Mouse (Mus musculus) midbrain, embryonic 11.5 days (tissue): ENCODE results near the gene Gpr157. TPM values are rescaled to one million over a fixed set of nuclear protein-coding genes. Genes with fewer than 3 reads are reported as not detected.

Experiments used
- ATAC-seq: fragments of 200-750 bp; cut with Nextera tagmentation; 2 replicates; pipeline ENCODE4 v1.8.0; 2017; ENCODE audit warnings: moderate TSS enrichment, moderate library complexity; ENCODE audit not compliant: low FRiP score
- DNase-seq: peaks from one replicate; pipeline ENCODE4 v3.0.0; 2015; ENCODE audit warnings: low spot score; ENCODE audit errors: missing footprints
- H3K27ac ChIP-seq: fragments of 300-500 bp; sonication (generic); 2 replicates; pipeline ENCODE4 v1.5.1; 2014; ENCODE audit warnings: low read depth, low read length
- H3K27me3 ChIP-seq: fragments of 300-500 bp; sonication (generic); 2 replicates; pipeline ENCODE4 v1.6.1; 2014; ENCODE audit warnings: mild to moderate bottlenecking, low read length, moderate library complexity, mixed read lengths; ENCODE audit not compliant: control insufficient read depth, insufficient read depth
- H3K36me3 ChIP-seq: fragments of 300-500 bp; sonication (generic); 2 replicates; pipeline ENCODE4 v1.6.1; 2014; ENCODE audit warnings: mild to moderate bottlenecking, low read length, moderate library complexity, mixed read lengths; ENCODE audit not compliant: control insufficient read depth, insufficient read depth
- H3K4me1 ChIP-seq: fragments of 300-500 bp; sonication (generic); 2 replicates; pipeline ENCODE4 v1.6.1; 2014; ENCODE audit warnings: low read length; ENCODE audit not compliant: control insufficient read depth, insufficient read depth
- H3K4me2 ChIP-seq: fragments of 300-500 bp; sonication (generic); 2 replicates; pipeline ENCODE4 v1.6.1; 2014; ENCODE audit warnings: mild to moderate bottlenecking, moderate library complexity
- H3K4me3 ChIP-seq: fragments of 300-500 bp; sonication (generic); 2 replicates; pipeline ENCODE4 v1.5.1; 2014; ENCODE audit warnings: low read depth, low read length
- H3K9ac ChIP-seq: fragments of 300-500 bp; sonication (generic); 2 replicates; pipeline ENCODE4 v1.6.1; 2014; ENCODE audit warnings: low read length
- H3K9me3 ChIP-seq: fragments of 300-500 bp; sonication (generic); 2 replicates; pipeline ENCODE4 v1.6.1; 2016; ENCODE audit warnings: low read length; ENCODE audit not compliant: control insufficient read depth
- WGBS: fragments of 180-500 bp; shearing (Covaris S2); extraction: QIAGEN DNeasy Blood & Tissue Kit; methylation state at CpG from one replicate; pipeline ENCODE4 v1.1.7; 2014; 5-methylcytosine and 5-hydroxymethylcytosine counted together
- polyA plus RNA-seq: library from polyadenylated mRNA; unstranded; fragments of >200 nt; fragmentation: Nextera tagmentation; extraction: Ambion mirVana; gene quantifications from 2 replicates; pipeline ENCODE4 v1.2.1, GENCODE M21; 2014

The Gpr157 gene
- polyA plus RNA-seq, 1 experiment from 2014 or later: 0.10 TPM

GRCm38 (mm10) chr4:150122476-150122875 is 35.3 kb downstream of the Gpr157 start:
- peaks cover 8% of the 10 kb centered on the region for H3K4me1 ChIP-seq
- H3K4me2 ChIP-seq: no peak overlapping the region
- 67% methylated on average over 3 of the region's 3 CpGs for WGBS
- no peak overlapping the region for H3K9ac ChIP-seq
- H3K4me3 ChIP-seq: no peak overlapping the region
- H3K36me3 ChIP-seq: no peaks in the 10 kb centered on the region
- H3K27me3 ChIP-seq: no peaks in the 10 kb centered on the region
- no peak overlapping the region for H3K27ac ChIP-seq
- ATAC-seq (no peak), DNase-seq (no peak)
- H3K9me3 ChIP-seq: no peaks in the 10 kb centered on the region

- H3K9me3 ChIP-seq: no peaks in the 10 kb centered on the region
- H3K36me3 ChIP-seq: no peaks in the 10 kb centered on the region
- WGBS: 93% methylated on average over 5 of the region's 5 CpGs
- no peaks in the 10 kb centered on the region for H3K27me3 ChIP-seq
- no peak overlapping the region for H3K4me2 ChIP-seq
- H3K4me3 ChIP-seq: no peak overlapping the region
- H3K27ac ChIP-seq: no peak overlapping the region
- ATAC-seq (no peak), DNase-seq (no peak)
- no peaks in the 10 kb centered on the region for H3K4me1 ChIP-seq
- H3K9ac ChIP-seq: no peak overlapping the region
Observed at GRCm38 (mm10) chr4:150126373-150126772, 39.2 kb downstream of the Gpr157 start.

- H3K4me2 ChIP-seq: no peak overlapping the region
- no peaks in the 10 kb centered on the region; the same call in 1 of the 2 replicates for H3K4me1 ChIP-seq
- ATAC-seq (no peak), DNase-seq (no peak)
- no peaks in the 10 kb centered on the region for H3K9me3 ChIP-seq
- WGBS: 89% methylated on average over 7 of the region's 7 CpGs
- H3K4me3 ChIP-seq: no peak overlapping the region
- no peak overlapping the region for H3K27ac ChIP-seq
- no peak overlapping the region for H3K9ac ChIP-seq
- no peaks in the 10 kb centered on the region for H3K27me3 ChIP-seq
- no peaks in the 10 kb centered on the region for H3K36me3 ChIP-seq
Observed at GRCm38 (mm10) chr4:150127894-150128293, 40.7 kb downstream of the Gpr157 start.

GRCm38 (mm10) chr4:150128571-150128970 is 41.4 kb downstream of the Gpr157 start:
- Histone ChIP-seq H3K9me3 (no peaks in the 10 kb centered on the region), H3K9ac (no peak overlapping the region), H3K4me1 (no peaks in the 10 kb centered on the region; the same call in 1 of the 2 replicates), H3K4me2 (no peak overlapping the region), H3K36me3 (no peaks in the 10 kb centered on the region), H3K27ac (no peak overlapping the region), H3K4me3 (no peak overlapping the region), H3K27me3 (no peaks in the 10 kb centered on the region)
- ATAC-seq (no peak), DNase-seq (no peak)
- 61% methylated on average over 8 of the region's 8 CpGs for WGBS

GRCm38 (mm10) chr4:150130661-150131060 is 43.5 kb downstream of the Gpr157 start:
- DNase-seq (no peak), ATAC-seq (no peak)
- Histone ChIP-seq H3K36me3 (no peaks in the 10 kb centered on the region), H3K4me3 (no peak overlapping the region), H3K4me1 (no peaks in the 10 kb centered on the region; the same call in 1 of the 2 replicates), H3K9me3 (no peaks in the 10 kb centered on the region), H3K9ac (no peak overlapping the region), H3K27ac (no peak overlapping the region), H3K27me3 (no peaks in the 10 kb centered on the region), H3K4me2 (no peak overlapping the region)
- whole genome bisulfite sequencing: 68% methylated on average over 2 of the region's 2 CpGs

- no peaks in the 10 kb centered on the region for H3K9me3 ChIP-seq
- WGBS: 29% methylated on average over 24 of the region's 24 CpGs
Observed at GRCm38 (mm10) chr4:150132692-150133271, 45.6 kb downstream of the Gpr157 start.

GRCm38 (mm10) chr4:150135254-150135653 is 48.1 kb downstream of the Gpr157 start:
- Histone ChIP-seq H3K36me3 (no peaks in the 10 kb centered on the region), H3K4me3 (no peak overlapping the region), H3K9ac (no peak overlapping the region), H3K4me1 (peaks cover 2% of the 10 kb centered on the region), H3K27ac (no peak overlapping the region), H3K27me3 (no peaks in the 10 kb centered on the region), H3K9me3 (no peaks in the 10 kb centered on the region), H3K4me2 (no peak overlapping the region)
- no peak for ATAC-seq
- WGBS: 92% methylated on average over 7 of the region's 7 CpGs
- DNase-seq: peak; percentile 60

More at GRCm38 (mm10) chr4:150132692-150133271, 45.6 kb downstream of the Gpr157 start:
- Histone ChIP-seq H3K27me3 (no peaks in the 10 kb centered on the region), H3K9ac (peak overlapping the region; percentile 3; the same call in 1 of the 2 replicates), H3K36me3 (no peaks in the 10 kb centered on the region), H3K4me3 (0 out of 2 replicates have a peak overlapping the region, but pooled peaks have one; percentile 4), H3K27ac (no peak overlapping the region), H3K4me2 (peak overlapping the region; percentile 14; the same call in 1 of the 2 replicates), H3K4me1 (no peaks in the 10 kb centered on the region; the same call in 1 of the 2 replicates)
- DNase-seq: no peak
- ATAC-seq: no peak

GRCm38 (mm10) chr4:150136693-150137092 is 49.5 kb downstream of the Gpr157 start:
- H3K4me1 ChIP-seq: peaks cover 2% of the 10 kb centered on the region
- H3K27ac ChIP-seq: no peak overlapping the region
- no peak overlapping the region for H3K9ac ChIP-seq
- H3K9me3 ChIP-seq: no peaks in the 10 kb centered on the region
- DNase-seq (peak; percentile 98), ATAC-seq (peak; percentile 57)
- WGBS: 5% methylated on average over 10 of the region's 10 CpGs
- no peaks in the 10 kb centered on the region for H3K36me3 ChIP-seq
- no peaks in the 10 kb centered on the region for H3K27me3 ChIP-seq
- no peak overlapping the region for H3K4me2 ChIP-seq
- H3K4me3 ChIP-seq: no peak overlapping the region

GRCm38 (mm10) chr4:150137368-150138083 is 50.4 kb downstream of the Gpr157 start:
- Histone ChIP-seq H3K27me3 (no peaks in the 10 kb centered on the region), H3K4me3 (no peak overlapping the region), H3K27ac (no peak overlapping the region), H3K9ac (no peak overlapping the region), H3K9me3 (no peaks in the 10 kb centered on the region), H3K36me3 (no peaks in the 10 kb centered on the region), H3K4me2 (no peak overlapping the region; the same call in 1 of the 2 replicates), H3K4me1 (peaks cover 2% of the 10 kb centered on the region)
- WGBS: 88% methylated on average over 7 of the region's 7 CpGs
- ATAC-seq (peak; percentile 7; the same call in 1 of the 2 replicates), DNase-seq (peak; percentile 90)
